Mouse (Mus musculus): Measurements from ENCODE around the gene Tulp4.
"Not testable (repeated sequence)": the region's sequence is repeated elsewhere in the genome, so short reads cannot be mapped to it uniquely, and the experiment has no call there.

- TF ChIP-seq POLR2A (IDR thresholded peaks at IDR 0.05; ENCODE audit: insufficient read length, low read depth); USF1 (IDR thresholded peaks at IDR 0.05; ENCODE audit: low read depth); MYOD1 (IDR thresholded peaks at IDR 0.05; ENCODE audit: control insufficient read depth in 1 of 3, insufficient read length in 2 of 3, low read depth in 2 of 3): not testable (repeated sequence)
Observed at GRCm38 (mm10) chr17:6297060-6297795, 191.0 kb downstream of the Tulp4 start.

Data from myocyte (in vitro differentiated cells).